Mouse (Mus musculus) bone marrow macrophage, adult 2 months (primary cell): ENCODE results near the gene Tnni3k.

Source experiments
- CTCF ChIP-seq: IDR thresholded peaks from 2 replicates; pipeline ENCODE4 v1.5.1; 2012; ENCODE audit warnings: low read depth, mild to moderate bottlenecking, low read length, moderate library complexity
- POLR2A ChIP-seq: IDR thresholded peaks from 2 replicates; pipeline ENCODE4 v1.6.1; 2012; ENCODE audit warnings: mild to moderate bottlenecking, low read depth, low read length, borderline replicate concordance

GRCm38 (mm10) chr3:154885048-154885447 lies 170.2 kb downstream of the Tnni3k start:
- TF ChIP-seq CTCF (no peak), POLR2A (no peak)
